Mouse (Mus musculus): Measurements from ENCODE around the gene Efcab6. TPM values are rescaled to one million over a fixed set of nuclear protein-coding genes. Genes with fewer than 3 reads are reported as not detected.

Efcab6 gene
- polyA plus RNA-seq, 1 experiment = not detected

GRCm38 (mm10) chr15:83842915-83843789 is 222.0 kb downstream of the Efcab6 start:
- no peaks in the 10 kb centered on the region for H3K4me1 ChIP-seq (ENCODE audit: control insufficient read depth, insufficient read depth, insufficient read length, low read length)
- H3K27ac ChIP-seq (replicated peaks; ENCODE audit: low read depth, low read length) = no peak overlapping the region
- H3K4me3 ChIP-seq (ENCODE audit: insufficient read depth, low read depth, low read length) = no peak overlapping the region

- Histone ChIP-seq H3K27ac (replicated peaks; ENCODE audit: low read depth, low read length) (no peak overlapping the region), H3K4me1 (ENCODE audit: control insufficient read depth, insufficient read depth, insufficient read length, low read length) (no peaks in the 10 kb centered on the region), H3K4me3 (ENCODE audit: insufficient read depth, low read depth, low read length) (no peak overlapping the region)
These were observed 222.8 kb downstream of the Efcab6 start for GRCm38 (mm10) chr15:83842419-83842818.

GRCm38 (mm10) chr15:83840950-83841719 is 224.0 kb downstream of the Efcab6 start:
- Histone ChIP-seq H3K27ac (replicated peaks; ENCODE audit: low read depth, low read length) (no peak overlapping the region), H3K4me1 (ENCODE audit: control insufficient read depth, insufficient read depth, insufficient read length, low read length) (no peaks in the 10 kb centered on the region), H3K4me3 (ENCODE audit: insufficient read depth, low read depth, low read length) (no peak overlapping the region)

- H3K4me1 ChIP-seq (ENCODE audit: control insufficient read depth, insufficient read depth, insufficient read length, low read length) = no peaks in the 10 kb centered on the region
These were observed 232.9 kb downstream of the Efcab6 start for GRCm38 (mm10) chr15:83832265-83832664.

GRCm38 (mm10) chr15:83829226-83829625 is 236.0 kb downstream of the Efcab6 start:
- Histone ChIP-seq H3K27ac (replicated peaks; ENCODE audit: low read depth, low read length) (no peak overlapping the region), H3K4me1 (ENCODE audit: control insufficient read depth, insufficient read depth, insufficient read length, low read length) (no peaks in the 10 kb centered on the region), H3K4me3 (ENCODE audit: insufficient read depth, low read depth, low read length) (no peak overlapping the region)

More at GRCm38 (mm10) chr15:83832265-83832664, 232.9 kb downstream of the Efcab6 start:
- Histone ChIP-seq H3K27ac (replicated peaks; ENCODE audit: low read depth, low read length) (no peak overlapping the region), H3K4me3 (ENCODE audit: insufficient read depth, low read depth, low read length) (no peak overlapping the region)

GRCm38 (mm10) chr15:83828011-83828410 is 237.2 kb downstream of the Efcab6 start:
- Histone ChIP-seq H3K27ac (replicated peaks; ENCODE audit: low read depth, low read length) (no peak overlapping the region), H3K4me3 (ENCODE audit: insufficient read depth, low read depth, low read length) (no peak overlapping the region), H3K4me1 (ENCODE audit: control insufficient read depth, insufficient read depth, insufficient read length, low read length) (no peaks in the 10 kb centered on the region)

Other genes starting within 250 kb of the Efcab6 start
- not detected in 2 replicates for gene Sult4a1, start 40.4 kb upstream of the Efcab6 start, polyA plus RNA-seq (2012; ENCODE audit: insufficient read depth, insufficient read length, missing spikeins)
- not detected in 2 replicates for gene Pnpla5, start 57.8 kb upstream of the Efcab6 start, polyA plus RNA-seq (2012; ENCODE audit: insufficient read depth, insufficient read length, missing spikeins)
- 506 and 707 TPM in 2 replicates for gene Pnpla3, start 102.5 kb upstream of the Efcab6 start, polyA plus RNA-seq (2012; ENCODE audit: insufficient read depth, insufficient read length, missing spikeins)
- gene Samm50, start 126.9 kb upstream of the Efcab6 start, polyA plus RNA-seq (2012; ENCODE audit: insufficient read depth, insufficient read length, missing spikeins) = 177 and 266 TPM in 2 replicates
- 3.0 and 8.7 TPM in 2 replicates for gene Parvb, start 166.7 kb upstream of the Efcab6 start, polyA plus RNA-seq (2012; ENCODE audit: insufficient read depth, insufficient read length, missing spikeins)

Measured in brown adipose tissue, adult 24 weeks (tissue).